Mouse (Mus musculus): Measurements from ENCODE around the gene Slc31a1.

Slc31a1 gene

DNA sequence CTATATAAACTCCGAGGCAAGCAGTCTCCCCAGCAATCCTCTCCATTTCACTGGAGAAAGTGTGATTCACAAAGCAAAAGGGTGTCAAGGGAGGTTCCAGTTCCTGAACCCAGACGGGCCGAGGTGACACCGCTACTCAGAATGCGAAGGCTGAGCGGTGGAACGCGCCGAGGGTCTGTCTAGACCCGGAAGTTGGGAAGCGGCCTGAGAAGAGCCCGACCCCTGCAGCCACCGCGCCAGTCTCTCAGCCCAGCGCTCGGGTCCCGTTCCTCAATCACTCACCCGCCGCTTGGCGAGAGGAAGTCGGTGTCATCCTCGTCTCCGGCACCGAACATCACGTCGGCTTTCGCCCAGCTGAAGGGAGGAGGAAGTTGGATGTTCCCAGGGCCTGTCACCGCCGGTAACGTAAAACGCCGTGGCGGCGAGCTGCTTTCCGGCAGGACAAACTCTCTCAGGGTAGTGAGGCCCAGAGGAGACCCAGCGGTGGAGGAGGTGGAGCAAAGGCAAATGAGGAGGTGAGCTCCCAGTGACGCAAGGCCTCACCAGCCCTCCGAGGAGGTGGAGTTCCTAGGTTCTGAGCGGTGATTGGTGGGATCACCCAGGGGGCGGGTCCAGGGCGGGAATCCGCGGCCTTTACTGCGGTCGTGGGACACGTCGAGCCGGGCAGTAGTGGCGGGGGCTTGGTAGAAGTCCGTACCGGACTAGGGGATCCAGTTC is at the start of gene Slc31a1, which contains the start of gene Fkbp15:
Gene Slc31a1 (plus strand): TSS at position 640 of the 717 bp plus-strand sequence.
Gene Fkbp15 (minus strand): TSS at position 461 of the 717 bp plus-strand sequence.
- DNase-seq (ENCODE audit: low read depth), result peak; percentile 99

- DNase-seq (ENCODE audit: low read depth), result no peak
Observed at GRCm38 (mm10) chr4:62312821-62313220, 47.7 kb upstream of the Slc31a1 start.

DNA sequence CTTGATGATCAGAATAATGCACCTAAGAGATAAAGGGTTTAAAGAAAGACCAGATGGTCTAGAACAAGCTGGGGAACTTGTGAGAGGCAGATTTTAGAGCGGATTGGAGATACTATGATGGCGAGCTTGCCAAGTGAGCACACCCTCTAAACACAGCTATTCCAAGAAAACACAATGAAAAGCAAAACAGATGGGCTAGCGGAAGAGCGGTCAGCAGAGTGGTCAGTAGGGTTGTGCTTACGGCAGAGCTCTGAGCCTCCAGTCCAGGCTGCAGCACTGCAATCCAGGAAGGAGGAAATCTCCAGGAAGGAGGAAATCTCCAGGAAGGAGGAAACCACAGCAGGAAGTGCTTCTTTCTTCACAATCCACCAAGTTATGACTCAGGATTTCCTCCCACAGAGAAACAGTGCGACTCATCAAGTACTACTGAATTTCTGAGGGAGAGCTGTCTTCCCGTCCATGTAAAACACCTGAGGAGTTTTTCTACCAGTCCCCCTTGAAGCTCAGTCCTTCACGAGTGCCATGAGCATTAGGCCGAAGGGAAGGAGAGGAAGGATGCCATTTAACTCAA is 46.8 kb upstream of the Slc31a1 start:
- peak; percentile 14 for DNase-seq (ENCODE audit: low read depth)

GRCm38 (mm10) chr4:62314516-62314915 is 46.0 kb upstream of the Slc31a1 start:
- no peak for DNase-seq (ENCODE audit: low read depth)

- no peak for DNase-seq (ENCODE audit: low read depth)
Observed at GRCm38 (mm10) chr4:62316456-62316855, 44.1 kb upstream of the Slc31a1 start.

- peak; percentile 23 for DNase-seq (ENCODE audit: low read depth)
Observed at GRCm38 (mm10) chr4:62318294-62318693, 42.2 kb upstream of the Slc31a1 start.

DNA sequence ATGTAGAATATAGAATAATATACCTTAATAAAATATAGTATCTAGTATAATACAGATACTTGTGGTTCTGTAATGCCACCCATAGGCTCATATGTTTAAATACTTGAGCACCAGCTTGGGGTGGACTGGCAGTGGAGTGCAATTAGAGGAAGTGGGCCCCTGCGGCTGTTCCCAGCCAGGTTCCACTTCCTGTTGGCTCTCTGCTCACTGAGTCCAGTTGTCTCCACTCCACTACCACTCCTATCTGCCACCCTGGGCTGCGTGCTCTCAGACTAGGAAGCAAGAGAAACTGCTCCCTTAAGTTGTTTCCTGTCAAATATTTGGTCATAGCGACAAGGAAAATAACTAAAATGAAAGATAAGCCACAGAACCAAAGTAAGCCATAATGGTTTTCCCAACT is 37.8 kb upstream of the Slc31a1 start:
- no peak for DNase-seq (ENCODE audit: low read depth)

- peak; percentile 37 for DNase-seq (ENCODE audit: low read depth)
Observed at GRCm38 (mm10) chr4:62326111-62326510, 34.4 kb upstream of the Slc31a1 start.

DNA sequence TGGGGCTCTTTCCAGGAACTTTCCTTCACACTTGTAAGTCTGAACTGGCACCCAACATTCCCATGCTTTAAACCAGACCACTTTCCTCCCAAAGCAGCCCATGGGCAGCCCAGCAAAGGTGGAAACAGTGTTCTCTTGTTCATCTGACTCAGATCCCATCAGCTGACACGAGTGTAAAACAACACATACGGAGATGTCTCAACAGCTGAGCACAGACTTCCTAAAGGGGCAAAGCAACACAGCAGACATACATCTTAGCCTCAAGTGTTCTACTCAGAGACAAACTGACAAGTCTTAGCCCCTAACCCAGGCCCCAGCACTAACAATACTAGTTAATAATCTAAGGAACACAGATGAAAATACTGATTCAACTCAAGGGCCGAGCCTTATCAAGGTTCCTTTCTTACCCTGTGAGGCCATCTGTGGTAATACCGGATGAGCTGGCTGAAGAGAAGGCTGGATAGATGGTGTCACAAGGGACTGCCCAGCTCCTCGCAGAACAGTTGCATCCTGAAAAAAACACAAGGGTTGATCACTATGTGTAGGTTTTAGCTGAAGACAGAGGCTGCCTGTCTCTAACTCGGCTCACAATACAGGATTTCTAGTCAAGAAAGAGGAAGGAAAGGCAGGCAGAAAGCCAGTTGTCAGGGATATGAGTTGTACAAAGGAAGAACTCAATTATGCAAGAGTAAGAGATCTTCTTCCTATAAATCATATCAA is 31.4 kb upstream of the Slc31a1 start:
- DNase-seq (ENCODE audit: low read depth), result no peak

GRCm38 (mm10) chr4:62331977-62332376 is 28.6 kb upstream of the Slc31a1 start:
- peak; percentile 54 for DNase-seq (ENCODE audit: low read depth)

- no peak for DNase-seq (ENCODE audit: low read depth)
Observed at GRCm38 (mm10) chr4:62338536-62338935, 22.0 kb upstream of the Slc31a1 start.

DNA sequence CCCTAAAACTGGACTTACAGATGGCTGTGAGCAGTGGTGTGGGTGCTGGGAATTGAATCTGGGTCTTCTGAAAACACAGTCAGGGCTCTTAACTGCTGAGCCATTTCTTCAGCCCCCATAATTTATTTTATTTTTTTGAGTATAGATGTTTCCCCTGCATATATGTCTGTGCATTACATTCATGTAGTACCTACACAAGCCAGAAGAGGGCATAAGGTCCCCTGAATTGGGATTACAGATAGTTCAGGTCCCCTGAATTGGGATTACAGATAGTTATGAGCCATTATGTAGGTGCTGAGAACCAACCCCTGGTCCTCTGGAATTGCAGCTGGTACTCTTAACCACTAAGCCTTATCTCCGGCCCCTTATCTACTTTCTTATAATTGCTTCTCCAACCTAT is 16.5 kb upstream of the Slc31a1 start:
- peak; percentile 60 for DNase-seq (ENCODE audit: low read depth)

- DNase-seq (ENCODE audit: low read depth), result no peak
Observed at GRCm38 (mm10) chr4:62345827-62346226, 14.7 kb upstream of the Slc31a1 start.

DNA sequence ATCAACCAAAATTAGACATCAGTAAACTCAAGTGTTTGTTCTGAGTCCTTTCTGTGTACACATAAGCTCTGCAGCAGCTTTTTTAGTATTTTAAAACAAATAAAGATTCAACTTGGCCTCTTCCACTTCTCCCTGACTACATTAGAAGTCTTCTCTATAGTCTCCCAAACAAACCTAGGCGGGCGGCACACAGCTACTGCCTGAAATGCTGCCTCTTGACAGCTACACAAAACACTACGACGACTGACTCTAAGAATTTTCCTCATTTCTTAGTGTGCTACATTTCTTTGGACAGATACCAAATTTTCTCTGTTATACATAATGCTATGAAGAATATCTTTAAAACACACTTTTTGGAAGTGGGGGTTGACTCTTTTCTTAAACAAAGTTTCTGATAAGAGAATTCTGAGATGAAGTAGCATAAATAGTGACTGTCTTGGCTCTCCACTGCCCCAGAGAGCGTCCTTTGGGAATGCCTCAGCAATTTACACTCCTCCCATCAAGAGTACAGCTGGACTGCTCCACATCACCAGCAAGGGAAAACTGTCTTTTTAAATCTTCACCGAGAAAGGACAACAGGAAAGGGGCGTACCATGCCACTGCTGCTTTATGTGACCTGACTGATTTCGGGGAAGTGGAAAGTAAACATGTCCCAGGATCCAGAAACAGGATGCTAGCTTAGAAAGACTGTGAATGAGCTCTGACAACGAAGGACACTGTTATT is 12.8 kb upstream of the Slc31a1 start:
- DNase-seq (ENCODE audit: low read depth), result no peak

- DNase-seq (ENCODE audit: low read depth), result no peak
Observed at GRCm38 (mm10) chr4:62348329-62348705, 12.2 kb upstream of the Slc31a1 start.

DNA sequence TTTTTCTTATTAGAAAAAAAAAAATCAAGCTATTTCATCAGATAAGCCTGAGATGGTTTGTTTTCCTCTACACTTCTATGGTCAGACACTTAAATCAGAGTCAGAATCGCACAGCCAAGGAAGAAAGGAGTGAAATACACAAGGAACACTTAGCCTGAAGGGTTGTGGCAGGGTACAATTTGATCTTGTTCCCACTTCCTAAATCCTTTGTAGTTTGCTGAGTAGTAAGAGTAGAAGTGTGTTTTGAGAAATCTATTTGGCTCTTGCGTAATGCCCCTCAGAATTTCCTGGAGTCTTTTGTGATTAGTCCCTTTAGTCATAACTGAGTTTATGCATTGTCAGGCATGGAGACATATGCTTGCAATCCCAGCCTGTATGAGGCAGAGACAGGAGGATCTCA is 11.2 kb upstream of the Slc31a1 start:
- DNase-seq (ENCODE audit: low read depth), result peak; percentile 38

DNA sequence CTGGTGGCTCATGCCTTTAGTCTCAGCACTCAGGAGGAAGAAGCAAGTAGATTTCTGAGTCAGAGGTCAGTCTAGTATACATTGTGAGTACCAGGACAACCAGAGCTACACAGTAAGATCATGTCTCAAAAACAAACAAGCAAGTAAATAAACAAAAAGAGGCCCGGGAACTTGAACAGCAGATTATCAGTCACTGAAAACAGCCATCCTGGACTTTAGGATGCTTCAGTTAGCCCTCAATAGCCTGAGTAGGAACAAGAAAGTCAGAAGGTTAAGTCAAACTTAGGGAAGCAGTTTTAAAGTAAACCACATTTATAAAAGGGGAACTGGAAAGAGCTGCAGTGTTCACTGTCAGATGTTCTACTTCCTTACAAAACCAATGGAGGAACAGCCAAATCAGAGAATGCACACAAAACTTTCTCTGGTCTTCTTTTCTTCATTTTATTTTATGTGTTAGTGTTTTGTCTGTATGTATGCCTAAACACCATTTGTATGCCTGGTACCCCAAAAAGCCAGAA is 2.8 kb upstream of the Slc31a1 start:
- DNase-seq (ENCODE audit: low read depth), result no peak

DNA sequence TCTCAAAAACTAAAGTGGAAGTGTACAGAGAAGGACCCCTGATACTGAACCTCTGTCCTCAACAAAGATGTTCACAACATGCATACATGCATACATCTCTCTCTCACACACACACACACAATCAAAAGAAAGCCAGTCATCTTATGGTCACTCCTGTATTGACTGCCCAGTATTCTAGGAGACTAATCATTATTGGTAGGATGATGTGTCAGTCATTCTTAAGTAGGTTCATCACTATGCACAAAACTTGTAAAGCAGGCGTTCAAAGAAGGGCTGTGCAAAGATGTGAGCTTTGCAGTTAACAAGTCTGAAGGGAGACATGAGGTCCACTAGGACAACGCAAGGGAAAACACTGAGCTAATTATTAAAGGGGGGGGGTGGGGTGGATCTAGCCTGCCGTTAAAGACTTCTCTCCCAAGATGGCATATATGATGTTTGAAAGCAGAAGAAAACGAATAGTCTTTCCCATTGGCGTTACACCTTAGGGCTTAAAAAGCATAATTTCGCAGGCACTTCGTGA is 1.2 kb upstream of the Slc31a1 start:
- peak; percentile 61 for DNase-seq (ENCODE audit: low read depth)

- no peak for DNase-seq (ENCODE audit: low read depth)
Observed at GRCm38 (mm10) chr4:62360805-62361455, 403 bp downstream of the Slc31a1 start.

DNA sequence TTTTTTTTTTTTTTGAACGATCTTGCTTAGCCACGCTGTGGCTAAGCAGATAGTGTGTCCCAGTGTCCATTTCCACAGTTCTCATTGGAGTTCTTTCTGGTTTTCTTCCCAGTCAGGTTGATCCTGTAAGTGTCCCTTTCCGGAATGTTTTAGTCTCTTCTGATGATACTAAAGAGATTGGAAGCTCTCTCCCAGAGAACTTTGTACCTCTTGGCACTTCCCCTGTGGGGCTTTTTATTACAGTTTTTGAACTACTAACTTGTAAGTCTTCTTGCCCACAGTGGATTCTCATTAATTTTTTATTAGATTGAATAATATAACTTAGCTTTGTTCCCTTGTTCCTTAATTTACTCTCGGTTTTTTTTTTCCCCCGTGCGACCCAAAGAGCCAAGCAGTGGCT is 1.0 kb downstream of the Slc31a1 start:
- no peak for DNase-seq (ENCODE audit: low read depth)

DNA sequence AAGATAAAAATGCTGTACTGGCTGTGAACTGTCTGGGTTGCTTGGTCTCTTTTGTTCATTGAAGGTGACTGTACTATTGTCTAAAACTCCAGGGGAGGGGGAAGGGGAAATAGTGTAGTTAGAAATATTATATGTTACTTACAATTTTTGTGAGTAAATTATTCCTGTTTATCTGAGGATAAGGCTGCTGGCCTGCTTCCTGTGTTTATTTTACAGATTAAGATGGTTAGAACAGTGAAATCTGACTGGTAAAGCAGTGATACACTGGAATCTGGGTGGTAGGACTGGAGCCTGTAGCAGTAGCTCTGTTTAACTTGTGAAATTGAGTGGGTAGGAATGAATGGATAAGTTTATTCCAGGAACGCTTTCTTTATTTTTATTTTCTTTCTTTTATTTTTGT is 1.5 kb downstream of the Slc31a1 start:
- no peak for DNase-seq (ENCODE audit: low read depth)

DNA sequence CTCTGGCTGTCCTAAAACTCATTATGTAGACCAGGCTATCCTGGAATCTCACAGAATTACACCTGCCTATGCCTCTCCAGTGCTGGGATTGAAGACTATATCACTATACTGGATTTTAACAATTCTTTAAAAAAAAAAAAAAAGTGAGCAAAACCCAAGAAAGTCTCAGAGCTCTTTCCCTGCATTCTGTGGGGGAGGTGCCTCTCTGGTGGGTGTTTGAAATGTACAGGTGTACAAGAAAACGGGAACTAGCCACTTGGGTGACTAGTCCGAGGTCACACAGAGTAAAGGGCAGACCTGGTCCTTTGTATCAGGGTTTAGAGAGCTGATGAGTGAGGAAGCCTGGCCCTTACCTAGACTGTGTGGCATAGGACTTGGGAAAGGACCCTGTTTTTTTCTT is 1.9 kb downstream of the Slc31a1 start:
- DNase-seq (ENCODE audit: low read depth), result no peak

Data from NIH3T3 (cell line).